Mouse (Mus musculus): ENCODE data around the gene Ap3m1.

- peak; percentile 71 for TF ChIP-seq CTCF (IDR thresholded peaks at IDR 0.05; ENCODE audit: low read depth)
- TF ChIP-seq EP300 (optimal IDR thresholded peaks at IDR 0.05): no peak
Measured at GRCm38 (mm10) chr14:21050734-21051133, 1.6 kb downstream of the Ap3m1 start.

Measured in stomach, postnatal 0 days (tissue).